Mouse (Mus musculus) thymus, adult 18-20 months (tissue): ENCODE measurements around the gene Acp5.

Experiments used
- DNase-seq, 2 experiments: peaks; one replicate each; pipeline ENCODE4 v3.0.0; 2022; ENCODE audit warnings: mixed read lengths in 2 of 2

The Acp5 gene

DNA sequence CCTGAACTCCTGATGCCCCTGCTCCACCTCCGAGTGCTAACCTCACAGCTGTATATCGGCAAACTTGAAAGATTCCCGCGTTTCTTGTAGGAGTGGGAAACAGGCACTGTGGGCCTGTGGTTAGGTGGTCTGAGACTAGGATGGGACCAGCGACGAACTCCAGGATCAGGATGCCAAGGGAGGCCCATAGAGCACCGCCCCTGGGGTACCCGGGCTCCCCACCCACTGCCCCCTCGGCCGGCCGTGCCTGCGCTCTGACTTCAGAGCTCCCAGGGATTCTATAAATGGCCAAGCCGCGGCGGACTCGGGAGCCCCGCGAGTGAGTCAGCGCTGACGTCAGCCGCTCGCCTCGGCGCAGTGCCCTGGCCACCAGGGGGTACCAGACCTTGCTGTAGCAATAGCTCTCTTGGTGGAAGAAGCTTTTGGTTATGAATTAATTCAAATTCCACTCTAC, 39.6 kb downstream of the Acp5 start:
- DNase-seq, result peak; percentile 56 to 63

DNA sequence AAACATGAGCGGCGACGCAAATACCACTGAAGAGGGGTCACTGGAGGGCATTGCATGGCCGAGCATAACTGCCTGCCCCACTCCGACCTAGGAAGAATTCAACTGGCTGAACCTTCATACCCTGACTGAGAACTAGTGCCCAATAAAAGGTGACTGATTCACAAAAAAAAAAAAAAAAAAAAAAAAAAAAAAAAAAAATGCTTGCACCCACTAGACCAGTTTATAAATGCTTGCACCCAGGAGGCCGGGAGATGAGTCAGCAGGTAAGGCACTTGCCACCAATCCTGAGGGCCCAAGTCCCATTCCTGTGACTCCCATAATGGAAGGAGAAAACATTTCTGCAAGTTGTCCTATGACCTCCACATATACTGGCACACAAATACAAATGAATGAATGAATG, 42.8 kb downstream of the Acp5 start:
- DNase-seq, result no peak

DNA sequence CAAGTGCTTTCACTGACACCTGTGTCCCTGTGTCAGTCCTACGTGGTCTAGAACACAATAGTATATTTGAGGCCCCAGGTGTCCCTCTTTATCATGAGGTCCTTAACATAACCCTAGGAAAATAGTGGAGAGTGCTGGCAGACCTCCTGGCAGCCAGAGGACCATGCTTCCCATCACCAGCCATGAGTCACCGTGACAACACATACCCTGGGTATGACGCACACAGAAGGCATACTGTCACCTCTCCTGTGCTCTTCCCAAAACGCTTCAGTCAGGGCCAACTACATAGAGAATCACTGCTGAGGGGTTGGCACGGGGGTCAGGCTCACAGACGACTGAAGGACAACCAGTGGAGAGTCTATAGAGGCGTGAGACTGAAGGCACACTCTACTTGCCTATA, 45.5 kb downstream of the Acp5 start:
- DNase-seq, result no peak

DNA sequence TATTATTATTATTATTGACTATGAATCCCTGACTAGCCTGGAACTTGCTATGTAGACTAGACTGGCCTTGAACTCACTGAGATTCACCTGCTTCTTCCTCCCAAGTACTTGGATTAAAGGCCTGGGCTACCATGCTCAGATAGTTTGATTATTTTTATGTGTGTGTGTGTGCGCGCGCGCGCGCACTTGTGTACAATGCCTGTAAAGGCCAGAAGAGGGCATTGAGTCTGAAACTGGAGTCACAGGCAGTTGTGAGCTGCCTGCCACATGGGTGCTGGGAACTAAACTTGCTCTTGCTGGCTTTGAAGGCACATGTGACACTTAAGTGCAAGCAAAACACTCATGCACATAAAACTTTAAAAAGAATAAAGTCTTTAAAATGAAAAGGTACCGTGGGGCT, 46.2 kb downstream of the Acp5 start:
- no peak for DNase-seq

DNA sequence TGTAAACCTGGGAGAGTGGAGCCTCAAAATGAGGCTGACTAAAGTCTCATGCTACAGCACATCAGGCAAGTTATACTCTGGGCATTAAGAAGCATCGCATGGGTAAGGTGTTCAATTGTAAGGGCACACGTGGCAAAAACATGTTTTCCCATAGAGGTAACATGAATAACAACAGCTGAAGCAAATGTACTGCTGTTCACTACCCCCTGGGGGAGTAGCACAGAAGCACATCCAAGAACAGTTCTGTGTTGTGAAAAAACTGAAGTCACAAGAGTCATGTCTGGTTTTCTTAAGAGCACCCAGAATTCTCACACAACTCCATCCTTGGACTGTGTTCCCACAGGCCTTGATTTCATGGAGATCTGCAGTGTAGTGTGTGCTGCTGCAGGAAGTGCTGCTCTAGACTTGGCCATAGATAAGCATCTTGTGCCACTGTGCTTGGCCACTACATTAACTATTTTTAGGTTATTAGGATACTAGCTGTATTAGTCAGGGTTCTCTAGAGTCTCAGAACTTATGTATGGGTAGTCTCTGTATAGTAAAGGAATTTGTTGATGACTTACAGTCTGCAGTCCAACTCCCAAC, 48.4 kb downstream of the Acp5 start:
- no peak for DNase-seq

DNA sequence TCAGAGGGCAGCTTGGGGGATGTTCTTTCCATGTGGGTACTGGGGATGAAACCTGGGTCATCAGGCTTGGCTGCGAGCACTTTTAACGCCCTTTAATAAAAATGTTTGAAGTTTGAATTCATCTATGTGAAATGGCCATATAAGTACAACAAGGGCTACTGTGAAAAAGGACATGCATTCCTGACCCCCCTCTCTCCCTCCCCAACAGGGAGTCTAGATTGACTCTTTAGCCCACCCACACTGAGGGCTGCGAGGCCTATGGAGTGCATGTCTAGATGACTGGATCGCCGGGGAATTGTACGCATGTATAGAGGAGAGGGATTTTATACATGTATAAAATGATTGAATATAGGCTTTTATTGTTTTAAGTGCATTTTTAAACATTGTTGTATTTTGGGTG, 49.5 kb downstream of the Acp5 start:
- DNase-seq, result no peak

DNA sequence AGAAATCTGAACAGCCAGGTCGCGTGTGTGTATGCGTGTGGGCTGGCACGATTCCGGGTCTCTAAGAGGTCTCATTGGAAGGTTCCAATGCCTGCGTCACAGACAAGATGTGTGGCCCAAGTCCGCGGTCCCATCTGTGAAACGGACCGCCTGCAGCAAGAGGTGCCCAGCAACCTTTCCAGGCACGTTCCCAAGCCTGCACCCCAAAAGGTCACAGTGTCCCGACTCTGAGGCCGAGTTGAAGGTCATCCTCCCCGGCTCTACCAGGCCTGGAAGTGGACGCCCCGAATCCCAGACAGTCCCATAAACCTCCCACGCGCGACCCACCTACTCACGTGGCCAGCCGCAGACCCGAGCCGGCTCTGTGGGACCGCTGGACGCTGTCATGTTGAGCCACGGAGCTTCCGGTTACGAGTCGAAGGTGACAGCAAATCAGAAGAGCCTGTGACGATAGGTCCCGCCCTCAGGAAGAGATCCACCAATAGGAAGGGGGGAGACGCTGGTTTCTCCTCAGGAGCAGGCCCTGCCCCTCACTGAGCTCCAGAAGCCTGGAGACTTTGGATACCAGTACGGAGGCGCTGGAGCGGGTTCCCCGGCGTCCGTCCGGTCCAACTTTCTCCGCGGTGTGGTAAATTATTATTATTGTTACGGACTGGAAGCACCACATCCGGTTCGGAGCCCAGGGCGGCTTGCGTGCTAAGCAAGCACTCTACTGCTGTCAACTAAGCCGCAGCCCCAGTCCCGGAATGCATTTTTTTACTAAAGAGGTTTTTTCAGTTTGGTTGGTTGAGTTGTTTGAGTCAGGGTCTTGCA, 50.3 kb downstream of the Acp5 start, which contains the start of gene Ecsit:
Gene Ecsit, minus strand, starts transcription at position 417 of the 813 bp plus-strand sequence.
- DNase-seq, result peak; percentile 82 to 91

DNA sequence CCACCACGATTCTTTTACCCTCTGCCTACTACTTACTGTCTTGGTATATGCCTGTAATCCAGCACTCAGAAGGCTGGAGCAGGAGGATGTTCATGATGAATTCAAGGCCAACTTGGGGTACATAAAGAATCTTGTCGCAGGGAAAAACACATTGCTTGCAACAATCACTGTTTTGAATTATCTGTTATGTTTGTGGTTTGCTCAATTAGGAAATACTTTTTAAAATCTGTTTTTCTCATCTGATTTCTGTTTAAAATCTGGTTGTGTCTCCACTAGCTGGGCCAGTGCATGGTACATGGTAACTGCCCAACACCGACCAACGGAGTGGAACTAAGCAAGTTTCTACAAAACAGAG, 50.9 kb downstream of the Acp5 start:
- no peak for DNase-seq
